Mouse (Mus musculus) layer of hippocampus, postnatal 36 days (tissue): ENCODE measurements around the gene Kcnk12. TPM values are rescaled to one million over a fixed set of nuclear protein-coding genes. Genes with fewer than 3 reads are reported as not detected.
A peak's percentile ranks its signal among the peaks of the same experiment; 100 is the strongest.

ENCODE experiments used
- DNase-seq, 2 experiments: peaks; one replicate each; pipeline ENCODE4 v3.0.0; 2022
- total RNA-seq, 2 experiments: library from RNA; stranded (reverse); gene quantifications; 2 replicates each; pipeline ENCODE4 v1.2.3; 2021

Kcnk12 gene
- total RNA-seq, 2 experiments from 2014 or later: 21.6 to 23.7 TPM

DNA sequence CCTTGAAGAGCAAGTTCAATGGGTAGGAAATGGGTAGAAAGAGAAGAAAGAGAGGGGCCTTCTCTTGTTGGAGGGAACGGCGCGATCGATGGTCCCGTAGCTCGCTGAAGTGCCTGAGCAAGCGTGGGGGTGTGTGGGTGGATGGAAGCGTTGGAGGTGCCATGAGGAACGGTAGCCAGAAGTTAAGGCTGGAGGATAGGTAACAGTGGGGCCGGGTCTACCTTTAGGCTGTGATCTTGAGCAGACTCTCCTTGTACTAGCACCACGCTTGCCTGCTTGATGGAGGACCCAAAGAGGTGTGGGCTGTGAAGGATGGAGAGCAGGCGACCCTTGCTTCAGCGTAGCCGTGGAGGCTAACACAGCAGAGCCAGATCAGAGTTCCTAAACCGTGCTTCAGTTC lies 12.1 kb downstream of the Kcnk12 start:
- no peak for DNase-seq

DNA sequence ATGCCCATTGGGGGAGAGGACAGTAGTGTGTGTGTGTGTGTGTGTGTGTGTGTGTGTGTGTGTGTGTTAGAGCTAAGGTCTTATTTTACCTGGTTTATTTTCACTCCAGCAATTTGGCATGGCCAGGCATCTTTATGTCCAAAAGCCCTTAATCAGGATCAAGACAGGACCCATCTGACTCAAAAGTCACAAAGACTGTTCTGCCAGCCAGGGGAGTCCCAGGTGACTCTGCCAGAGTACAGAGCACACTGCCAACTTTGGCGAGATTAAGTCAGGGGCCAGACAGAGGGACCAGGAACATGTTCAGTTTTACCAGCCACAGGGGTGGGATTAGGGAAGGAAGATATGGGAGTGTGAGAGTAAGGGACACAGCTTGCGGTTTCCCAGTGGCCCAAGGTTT lies 12.9 kb downstream of the Kcnk12 start:
- no peak for DNase-seq

DNA sequence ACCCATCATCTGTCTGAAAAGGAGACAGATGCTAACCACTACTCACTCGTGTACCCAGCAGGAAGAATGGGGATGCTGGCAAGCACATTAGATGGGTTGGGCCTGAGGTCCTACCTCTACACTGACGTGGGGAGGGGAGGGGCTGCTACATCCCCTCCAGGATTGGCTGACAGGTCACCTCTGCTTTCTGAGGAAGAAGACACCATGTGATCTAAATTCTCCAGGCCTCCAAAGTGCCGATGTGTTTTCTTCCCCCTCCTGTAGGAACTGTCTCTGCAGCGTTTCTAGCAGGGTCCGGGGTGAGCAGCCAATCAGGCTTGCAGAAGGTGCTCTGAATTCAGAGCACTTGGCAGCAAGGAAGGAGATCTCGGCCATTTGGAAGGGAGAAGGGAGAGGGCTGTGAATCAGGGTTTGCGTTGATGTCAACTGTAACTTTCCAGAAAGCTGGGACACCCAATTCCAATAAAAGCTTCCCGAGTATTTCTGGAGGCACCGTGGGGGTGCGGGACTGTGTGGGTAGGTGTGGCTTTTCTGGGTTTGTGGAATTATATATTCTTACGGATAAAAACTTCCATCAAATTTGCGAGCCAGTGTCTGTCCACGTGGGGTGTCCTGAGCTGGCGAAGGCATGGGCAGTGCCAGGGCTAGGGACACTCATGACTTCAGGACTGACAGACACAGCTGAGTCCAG lies 13.5 kb downstream of the Kcnk12 start:
- no peak for DNase-seq

DNA sequence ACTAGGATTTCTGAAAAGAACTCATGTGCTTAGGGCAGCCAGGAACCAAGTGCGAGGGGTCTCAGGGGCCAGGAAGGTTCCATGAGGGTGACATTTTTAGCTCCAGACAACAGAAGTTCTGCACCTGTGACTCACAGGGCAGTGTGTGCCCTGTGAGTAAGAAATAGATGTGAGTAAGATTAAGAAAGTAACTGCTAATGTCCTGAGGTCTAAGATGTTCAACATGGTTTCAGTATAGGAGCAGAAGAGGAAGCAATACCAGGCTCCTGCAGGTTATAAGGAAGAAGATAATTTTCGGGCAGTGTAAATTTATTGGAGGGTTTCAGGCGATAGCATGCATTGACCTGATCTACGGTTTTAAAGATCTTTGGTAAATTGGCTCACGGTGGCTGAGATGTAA lies 16.6 kb downstream of the Kcnk12 start:
- DNase-seq: no peak

DNA sequence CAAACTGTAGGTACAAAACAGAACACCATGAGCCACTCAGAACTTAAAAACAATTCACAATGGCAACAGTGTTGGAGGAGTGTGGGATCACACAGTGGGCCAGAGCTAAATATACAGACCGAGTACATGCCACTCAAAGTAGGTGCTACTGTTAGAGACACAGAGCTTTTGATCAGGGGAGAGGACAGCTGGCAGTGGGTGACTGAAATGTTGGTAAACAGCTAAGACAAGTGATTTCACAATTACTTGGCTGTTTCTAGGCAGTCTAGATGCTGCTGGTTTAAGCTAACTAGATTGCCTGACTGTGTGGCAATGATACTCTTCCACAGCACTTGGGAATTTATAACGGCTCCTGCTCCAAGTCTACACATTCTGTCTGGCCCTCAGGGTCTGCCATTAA lies 17.6 kb downstream of the Kcnk12 start:
- DNase-seq: no peak

DNA sequence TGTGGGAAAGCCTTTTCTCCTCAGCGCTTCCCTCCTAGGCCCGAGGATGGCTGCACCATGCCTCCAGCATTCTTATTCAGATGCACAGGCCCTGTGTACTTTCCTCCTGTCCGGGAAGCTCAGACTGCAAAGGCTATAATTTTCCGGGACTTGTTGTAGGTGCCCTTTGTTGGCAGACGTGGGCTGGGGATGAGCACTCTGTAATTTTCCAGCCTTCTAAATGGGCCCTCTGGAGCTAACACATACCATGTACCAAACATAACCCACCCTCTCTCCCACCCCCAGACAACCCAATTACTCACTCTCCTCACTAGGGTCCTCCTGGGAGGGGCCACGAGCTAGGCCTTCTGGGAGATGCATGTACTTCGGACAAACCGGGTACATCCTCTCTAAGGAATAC lies 22.8 kb downstream of the Kcnk12 start:
- no peak for DNase-seq

- DNase-seq: no peak
These were observed 24.6 kb downstream of the Kcnk12 start for GRCm38 (mm10) chr17:87773175-87773574.

- DNase-seq: no peak
These were observed 27.0 kb downstream of the Kcnk12 start for GRCm38 (mm10) chr17:87770766-87771165.

- no peak for DNase-seq
These were observed 30.9 kb downstream of the Kcnk12 start for GRCm38 (mm10) chr17:87766888-87767287.

DNA sequence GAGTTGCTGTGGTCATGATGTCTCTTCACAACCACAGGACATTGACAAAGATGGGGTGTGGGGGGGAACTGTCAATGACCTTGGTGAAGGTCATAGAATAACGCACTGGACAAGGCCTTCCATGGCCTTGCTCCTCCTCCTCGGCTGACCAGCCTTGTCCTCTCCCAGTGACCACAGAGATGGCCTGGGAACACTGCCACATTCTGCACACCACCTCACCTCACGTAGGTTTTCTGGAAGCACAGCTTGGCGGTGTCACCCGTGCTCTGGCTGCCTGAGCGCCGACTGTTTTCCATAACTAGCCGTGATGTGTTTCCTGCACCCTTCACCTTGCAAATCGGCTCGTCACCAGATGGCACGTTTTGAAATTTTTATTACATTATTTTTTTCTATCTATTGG lies 32.8 kb downstream of the Kcnk12 start:
- no peak for DNase-seq

GRCm38 (mm10) chr17:87763146-87763545 lies 34.6 kb downstream of the Kcnk12 start:
- no peak for DNase-seq

DNA sequence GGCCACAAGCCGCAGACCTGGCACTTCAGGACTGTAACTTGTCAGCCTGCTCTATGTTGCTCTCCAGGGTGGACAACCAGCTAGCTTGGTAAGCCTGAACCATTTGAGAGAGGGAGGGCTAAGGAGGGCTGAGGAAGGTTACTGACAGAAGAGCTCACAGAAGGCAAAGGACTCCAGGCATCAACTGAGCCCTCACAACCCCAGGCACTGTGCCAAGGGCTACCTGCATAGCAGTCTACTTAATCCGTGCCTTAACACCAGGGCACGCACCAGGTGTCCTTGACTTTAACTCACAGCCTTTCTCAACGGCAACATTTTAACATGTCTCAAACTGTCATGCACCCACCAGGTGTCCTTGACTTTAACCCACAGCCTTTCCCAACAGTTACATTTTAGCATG lies 37.5 kb downstream of the Kcnk12 start:
- DNase-seq: no peak

GRCm38 (mm10) chr17:87745926-87746888 lies 51.6 kb downstream of the Kcnk12 start:
- DNase-seq: peak; percentile 49 to 55

- peak; percentile 76 to 80 for DNase-seq
These were observed 52.5 kb downstream of the Kcnk12 start for GRCm38 (mm10) chr17:87744985-87745925.

DNA sequence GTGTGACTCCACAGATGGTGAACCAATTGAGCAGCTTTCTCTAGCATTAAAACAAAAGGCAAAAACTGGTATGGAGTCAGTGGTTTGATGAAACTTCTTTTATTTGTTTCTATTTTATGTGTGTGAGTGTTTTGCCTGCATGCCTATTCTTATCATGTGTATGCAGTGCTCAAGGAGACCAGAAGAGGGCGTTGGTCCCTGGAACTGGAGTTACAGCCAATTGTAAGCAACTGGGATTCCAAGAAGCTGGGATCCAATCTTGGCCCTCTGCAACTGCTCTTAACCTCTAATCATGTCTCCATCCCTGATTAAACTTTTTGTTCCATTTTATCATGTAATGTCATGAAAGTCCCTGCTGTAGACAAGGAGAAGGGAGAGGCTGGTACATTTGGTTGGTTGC lies 58.0 kb downstream of the Kcnk12 start:
- no peak for DNase-seq

DNA sequence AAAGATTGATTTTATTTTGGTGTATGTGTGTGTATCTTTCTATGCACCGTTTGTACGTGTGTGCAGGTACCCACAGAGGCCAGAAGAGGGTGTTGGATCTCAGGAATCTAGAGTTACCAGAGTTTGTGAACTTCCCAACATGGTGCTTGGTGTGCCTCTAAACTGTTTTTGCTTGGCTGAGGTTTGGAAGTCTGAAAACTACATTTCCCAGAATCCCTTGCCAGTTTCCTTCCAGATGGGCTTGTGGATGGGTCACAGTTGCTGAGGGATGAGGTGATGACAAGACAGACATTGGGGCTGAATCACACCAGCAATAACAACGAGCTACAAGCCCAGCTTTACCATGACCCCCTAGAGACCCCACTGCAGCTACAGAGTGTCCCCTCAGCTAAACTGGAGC lies 60.6 kb downstream of the Kcnk12 start:
- no peak for DNase-seq

DNA sequence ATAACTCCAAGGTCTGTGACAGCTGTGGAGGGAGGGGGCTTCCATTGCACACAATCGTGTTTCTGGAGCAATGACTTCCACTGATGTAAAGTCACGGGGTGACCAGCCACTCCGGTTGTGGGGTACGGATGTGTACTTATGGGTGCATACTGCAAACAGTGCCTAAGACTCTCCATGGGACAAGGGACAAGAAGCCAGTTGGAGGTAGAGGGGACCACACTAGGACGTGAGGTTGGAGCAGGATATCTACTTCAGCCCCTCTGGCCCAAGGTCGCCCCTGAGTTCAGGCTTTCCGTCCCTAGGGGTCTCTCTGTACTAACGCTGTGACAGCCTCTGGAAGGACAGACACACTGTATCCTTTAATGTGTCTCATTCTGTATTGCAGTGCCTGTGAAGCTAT lies 63.3 kb downstream of the Kcnk12 start:
- DNase-seq: no peak

GRCm38 (mm10) chr17:87731962-87732361 lies 65.8 kb downstream of the Kcnk12 start:
- no peak for DNase-seq

GRCm38 (mm10) chr17:87726489-87727356 lies 71.1 kb downstream of the Kcnk12 start:
- no peak for DNase-seq

- DNase-seq: no peak
These were observed 73.1 kb downstream of the Kcnk12 start for GRCm38 (mm10) chr17:87724727-87725126.

GRCm38 (mm10) chr17:87700101-87700500 lies 97.7 kb downstream of the Kcnk12 start:
- DNase-seq: no peak
